In the genomic region with DNA sequence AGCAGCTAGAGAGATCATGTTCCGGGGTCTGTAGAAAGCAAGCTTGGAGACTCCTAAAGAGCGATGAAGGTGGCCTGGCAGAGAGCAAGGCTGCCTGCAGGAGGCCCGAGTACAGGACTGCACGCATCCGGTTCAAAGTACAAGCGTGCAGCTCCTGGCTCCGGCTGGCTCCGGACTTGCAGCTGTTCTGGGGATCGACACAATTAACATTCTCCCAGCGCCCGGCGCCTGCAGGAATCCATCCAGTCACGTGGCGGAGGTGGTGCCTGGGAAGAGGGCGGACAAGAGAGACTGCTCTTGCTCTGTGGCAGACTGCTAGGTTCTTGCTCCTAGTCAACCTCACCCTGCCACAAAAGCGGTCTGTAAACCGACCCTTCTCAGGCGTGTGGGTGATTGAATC, we compare ENCODE assay signal across 8 mouse cellular contexts.
DNase-seq lines count a peak whose midpoint lies in the region; ATAC-seq and TF ChIP-seq lines count a peak whose summit lies in the region.
"Had no signal": no experiment of that assay in that cellular context is flagged by ENCODE, and none has a peak within 500 bp of the region (broad histone marks: within the 10 kb centered on the region; RNA-seq: fewer than 3 reads in every experiment).

No protein-coding gene starts in this region.

- H3K9me3 ChIP-seq in heart, embryonic 11.5 days (replicated peaks; ENCODE audit: control insufficient read depth, low read length): no peaks in the 10 kb centered on the region
- no peaks in the 10 kb centered on the region for H3K9me3 ChIP-seq in kidney, embryonic 15.5 days (replicated peaks)
- no peaks in the 10 kb centered on the region for H3K9me3 ChIP-seq in limb, embryonic 12.5 days
- H3K9me3 ChIP-seq in midbrain, embryonic 16.5 days (replicated peaks; ENCODE audit: control insufficient read depth, low read length, poor library complexity, severe bottlenecking): no peaks in the 10 kb centered on the region
- no peaks in the 10 kb centered on the region for H3K9me3 ChIP-seq in stomach, embryonic 16.5 days (replicated peaks; ENCODE audit: control insufficient read depth, low read length)

- no peak for TF ChIP-seq CTCF in embryonic fibroblast, embryonic 13.5 days (IDR thresholded peaks at IDR 0.05; ENCODE audit: borderline replicate concordance, insufficient read depth, low read length)

- H3K4me1 ChIP-seq in embryonic fibroblast, embryonic 13.5 days (ENCODE audit: control insufficient read depth, insufficient read depth, low read length): peaks cover 8% of the 10 kb centered on the region
- H3K4me1 ChIP-seq in heart, embryonic 11.5 days (ENCODE audit: control insufficient read depth, insufficient read depth, low read length): peaks cover 14% of the 10 kb centered on the region
- H3K4me1 ChIP-seq in kidney, embryonic 15.5 days: peaks cover 40% of the 10 kb centered on the region
- H3K4me1 ChIP-seq in limb, embryonic 12.5 days (replicated peaks): peaks cover 48% of the 10 kb centered on the region
- peaks cover 15% of the 10 kb centered on the region for H3K4me1 ChIP-seq in midbrain, embryonic 16.5 days (ENCODE audit: control insufficient read depth, insufficient read depth, low read length)
- peaks cover 23% of the 10 kb centered on the region for H3K4me1 ChIP-seq in stomach, embryonic 16.5 days (ENCODE audit: control insufficient read depth, insufficient read depth, low read length)

- peak overlapping the region; percentile 58 for H3K4me2 ChIP-seq in heart, embryonic 11.5 days
- peak overlapping the region; percentile 48 for H3K4me2 ChIP-seq in kidney, embryonic 15.5 days
- H3K4me2 ChIP-seq in limb, embryonic 12.5 days: peak overlapping the region; percentile 20
- H3K4me2 ChIP-seq in midbrain, embryonic 16.5 days (ENCODE audit: low read length): peak overlapping the region; percentile 51
- H3K4me2 ChIP-seq in stomach, embryonic 16.5 days (ENCODE audit: low read depth, low read length): peak overlapping the region; percentile 40

- TF ChIP-seq POLR2A in embryonic fibroblast, embryonic 13.5 days (IDR thresholded peaks at IDR 0.05; ENCODE audit: low read depth, low read length): peak; percentile 48; the same call in 1 of the 2 replicates

- 1% methylated on average over 18 of the region's 18 CpGs for WGBS in heart, embryonic 11.5 days (ENCODE audit: insufficient replicate concordance)
- WGBS in kidney, embryonic 15.5 days: 1% methylated on average over 18 of the region's 18 CpGs
- under 1% methylated on average over 18 of the region's 18 CpGs for WGBS in limb, embryonic 12.5 days
- WGBS in midbrain, embryonic 16.5 days: under 1% methylated on average over 18 of the region's 18 CpGs
- under 1% methylated on average over 18 of the region's 18 CpGs for WGBS in stomach, embryonic 16.5 days

- H3K27me3 ChIP-seq in heart, embryonic 11.5 days (ENCODE audit: control insufficient read depth, insufficient read depth, low read length): no peaks in the 10 kb centered on the region
- H3K27me3 ChIP-seq in kidney, embryonic 15.5 days: no peaks in the 10 kb centered on the region
- H3K27me3 ChIP-seq in limb, embryonic 12.5 days: no peaks in the 10 kb centered on the region
- no peaks in the 10 kb centered on the region for H3K27me3 ChIP-seq in midbrain, embryonic 16.5 days (ENCODE audit: control insufficient read depth, insufficient read depth, low read depth, low read length)
- H3K27me3 ChIP-seq in stomach, embryonic 16.5 days (ENCODE audit: control insufficient read depth, insufficient read depth, low read length): no peaks in the 10 kb centered on the region

- no peaks in the 10 kb centered on the region for H3K36me3 ChIP-seq in heart, embryonic 11.5 days (ENCODE audit: control insufficient read depth, insufficient read depth, low read length)
- no peaks in the 10 kb centered on the region for H3K36me3 ChIP-seq in kidney, embryonic 15.5 days
- no peaks in the 10 kb centered on the region for H3K36me3 ChIP-seq in limb, embryonic 12.5 days
- no peaks in the 10 kb centered on the region for H3K36me3 ChIP-seq in midbrain, embryonic 16.5 days (ENCODE audit: control insufficient read depth, insufficient read depth, low read length)
- H3K36me3 ChIP-seq in stomach, embryonic 16.5 days (ENCODE audit: control insufficient read depth, insufficient read depth, low read length): no peaks in the 10 kb centered on the region

- DNase-seq in brain, embryonic 18.5 days (ENCODE audit: low read depth, low spot score): peak; percentile 64

- H3K27ac ChIP-seq in embryonic fibroblast, embryonic 13.5 days (ENCODE audit: insufficient read depth, low read length): peak overlapping the region; percentile 64
- peak overlapping the region; percentile 87 for H3K27ac ChIP-seq in heart, embryonic 11.5 days (ENCODE audit: low read depth, low read length)
- peak overlapping the region; percentile 92 for H3K27ac ChIP-seq in kidney, embryonic 15.5 days
- H3K27ac ChIP-seq in limb, embryonic 12.5 days: peak overlapping the region; percentile 88
- peak overlapping the region; percentile 69 for H3K27ac ChIP-seq in midbrain, embryonic 16.5 days (ENCODE audit: low read length)
- peak overlapping the region; percentile 97 for H3K27ac ChIP-seq in stomach, embryonic 16.5 days (ENCODE audit: low read length)

- ATAC-seq in heart, embryonic 11.5 days (replicated peaks; ENCODE audit: insufficient number of reproducible peaks, low FRiP score, low TSS enrichment): peak; percentile 69
- ATAC-seq in kidney, embryonic 15.5 days (replicated peaks; ENCODE audit: low FRiP score): peak; percentile 89
- ATAC-seq in limb, embryonic 12.5 days (ENCODE audit: insufficient number of reproducible peaks, insufficient read depth, low FRiP score, low TSS enrichment, low read depth): peak; percentile 87
- ATAC-seq in midbrain, embryonic 16.5 days: peak; percentile 89
- ATAC-seq in stomach, embryonic 16.5 days (ENCODE audit: insufficient read depth, low FRiP score): peak; percentile 87

- H3K4me3 ChIP-seq in embryonic fibroblast, embryonic 13.5 days (ENCODE audit: insufficient read depth, low read length): no peak overlapping the region
- H3K4me3 ChIP-seq in heart, embryonic 11.5 days (ENCODE audit: low read depth, low read length): peak overlapping the region; percentile 10; the same call in 1 of the 2 replicates
- peak overlapping the region; percentile 16 for H3K4me3 ChIP-seq in kidney, embryonic 15.5 days (replicated peaks)
- 0 out of 2 replicates have a peak overlapping the region, but pooled peaks have one; percentile 5 for H3K4me3 ChIP-seq in limb, embryonic 12.5 days (replicated peaks)
- H3K4me3 ChIP-seq in midbrain, embryonic 16.5 days (ENCODE audit: low read depth, low read length): peak overlapping the region; percentile 20
- H3K4me3 ChIP-seq in stomach, embryonic 16.5 days (replicated peaks; ENCODE audit: low read length): peak overlapping the region; percentile 18
- H3K4me3 ChIP-seq: erythroblast, embryonic 14.5 days had no signal

- peak overlapping the region; percentile 62 for H3K9ac ChIP-seq in heart, embryonic 11.5 days (ENCODE audit: low read depth, low read length)
- H3K9ac ChIP-seq in kidney, embryonic 15.5 days: no peak overlapping the region; the same call in 1 of the 2 replicates
- H3K9ac ChIP-seq in limb, embryonic 12.5 days (replicated peaks): peak overlapping the region; percentile 28; the same call in 1 of the 2 replicates
- H3K9ac ChIP-seq in midbrain, embryonic 16.5 days (ENCODE audit: low read depth, low read length): peak overlapping the region; percentile 62
- H3K9ac ChIP-seq in stomach, embryonic 16.5 days (ENCODE audit: low read length): peak overlapping the region; percentile 63
